Mouse (Mus musculus) urinary bladder, adult 18-20 months (tissue): ENCODE measurements around the gene Maml1.

Experiments used
- DNase-seq, 2 experiments: peaks; one replicate each; pipeline ENCODE4 v3.0.0; 2022; ENCODE audit warnings: low spot score in 2 of 2, mixed read lengths in 2 of 2

The Maml1 gene

DNA sequence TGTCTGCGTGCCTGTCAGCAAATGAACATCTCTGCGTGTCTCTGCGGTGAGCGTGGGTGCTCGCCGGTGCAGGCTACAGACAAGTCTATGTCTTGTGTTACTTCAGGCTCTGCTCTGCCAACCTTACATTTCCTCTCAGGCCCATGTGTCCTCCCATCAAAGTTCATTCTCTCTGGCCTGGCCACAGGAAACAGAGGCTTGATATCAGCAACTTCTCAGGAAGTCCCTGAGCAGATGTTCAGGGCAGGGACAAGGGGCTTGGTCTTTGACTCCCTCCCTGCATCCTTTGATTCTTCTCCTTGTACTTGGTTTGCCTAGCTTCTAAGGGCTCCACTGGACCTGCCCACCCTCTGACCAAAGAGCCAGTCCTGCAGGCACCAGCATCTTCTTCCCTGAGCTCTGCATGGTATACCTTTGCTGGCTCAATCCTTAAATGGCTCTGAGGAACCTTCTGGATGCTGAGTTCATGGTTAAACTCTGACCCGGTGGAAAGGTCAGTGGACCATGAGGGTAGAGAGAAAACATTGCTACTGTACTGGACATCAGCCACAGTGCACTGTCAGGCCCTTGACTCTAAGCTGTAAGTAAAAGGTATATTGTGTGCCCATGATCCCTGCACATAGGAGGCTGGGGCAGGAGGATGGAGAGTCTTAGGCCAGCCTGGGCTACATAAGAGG is 51.7 kb downstream of the Maml1 start:
- no peak for DNase-seq

- no peak for DNase-seq
These were observed 53.0 kb downstream of the Maml1 start for GRCm38 (mm10) chr11:50238821-50239791.

GRCm38 (mm10) chr11:50238324-50238723 is 53.8 kb downstream of the Maml1 start, which contains the start of gene Ltc4s:
Gene Ltc4s (minus strand): TSS chr11:50238616.
- DNase-seq = no peak

- no peak for DNase-seq
These were observed 54.9 kb downstream of the Maml1 start for GRCm38 (mm10) chr11:50236937-50237835.

DNA sequence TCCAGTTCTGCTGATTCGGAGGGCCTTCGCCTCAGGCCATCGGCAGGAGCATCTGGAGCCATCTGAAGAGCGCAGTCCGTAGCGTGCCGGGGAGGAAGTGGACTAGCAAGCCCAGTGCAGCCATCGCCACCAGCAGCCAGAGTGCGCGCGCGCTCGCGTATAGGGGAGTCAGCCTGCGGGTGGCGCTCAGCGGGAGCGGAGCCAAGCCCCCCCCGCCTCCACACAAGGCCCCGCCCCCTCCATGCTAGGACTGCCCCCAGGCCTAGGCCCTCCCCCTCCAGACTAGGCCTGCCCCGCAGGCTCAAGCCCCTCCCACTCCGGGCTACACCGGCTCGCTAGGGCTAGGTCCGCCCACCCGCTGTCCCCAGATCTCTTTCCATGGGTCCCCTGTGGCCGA is 55.6 kb downstream of the Maml1 start:
- peak; percentile 83 to 86 for DNase-seq

DNA sequence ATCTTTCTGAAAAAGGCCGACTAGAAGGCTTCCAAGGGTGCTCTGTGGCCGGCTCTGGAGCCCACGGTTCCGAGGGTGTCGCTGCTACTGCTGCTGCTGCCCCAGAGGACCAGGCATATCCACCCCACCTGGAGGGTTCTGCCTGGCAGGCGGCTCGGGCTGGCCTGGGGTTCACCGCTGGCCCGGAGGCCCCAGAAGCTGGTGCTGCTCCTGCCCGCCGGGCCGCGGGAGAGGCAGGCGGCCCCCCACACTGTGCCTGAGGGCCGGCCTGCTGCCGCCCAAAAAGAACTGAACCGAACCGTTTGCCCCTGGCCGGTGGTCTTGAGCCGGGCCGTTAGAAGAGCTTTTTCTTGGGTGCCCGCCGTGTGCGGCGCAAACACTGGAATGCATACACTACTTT is 57.5 kb downstream of the Maml1 start:
- no peak for DNase-seq

- DNase-seq = no peak
These were observed 58.1 kb downstream of the Maml1 start for GRCm38 (mm10) chr11:50233993-50234392.

- DNase-seq = no peak
These were observed 59.1 kb downstream of the Maml1 start for GRCm38 (mm10) chr11:50233022-50233421.

GRCm38 (mm10) chr11:50231411-50231810 is 60.7 kb downstream of the Maml1 start:
- DNase-seq = no peak

DNA sequence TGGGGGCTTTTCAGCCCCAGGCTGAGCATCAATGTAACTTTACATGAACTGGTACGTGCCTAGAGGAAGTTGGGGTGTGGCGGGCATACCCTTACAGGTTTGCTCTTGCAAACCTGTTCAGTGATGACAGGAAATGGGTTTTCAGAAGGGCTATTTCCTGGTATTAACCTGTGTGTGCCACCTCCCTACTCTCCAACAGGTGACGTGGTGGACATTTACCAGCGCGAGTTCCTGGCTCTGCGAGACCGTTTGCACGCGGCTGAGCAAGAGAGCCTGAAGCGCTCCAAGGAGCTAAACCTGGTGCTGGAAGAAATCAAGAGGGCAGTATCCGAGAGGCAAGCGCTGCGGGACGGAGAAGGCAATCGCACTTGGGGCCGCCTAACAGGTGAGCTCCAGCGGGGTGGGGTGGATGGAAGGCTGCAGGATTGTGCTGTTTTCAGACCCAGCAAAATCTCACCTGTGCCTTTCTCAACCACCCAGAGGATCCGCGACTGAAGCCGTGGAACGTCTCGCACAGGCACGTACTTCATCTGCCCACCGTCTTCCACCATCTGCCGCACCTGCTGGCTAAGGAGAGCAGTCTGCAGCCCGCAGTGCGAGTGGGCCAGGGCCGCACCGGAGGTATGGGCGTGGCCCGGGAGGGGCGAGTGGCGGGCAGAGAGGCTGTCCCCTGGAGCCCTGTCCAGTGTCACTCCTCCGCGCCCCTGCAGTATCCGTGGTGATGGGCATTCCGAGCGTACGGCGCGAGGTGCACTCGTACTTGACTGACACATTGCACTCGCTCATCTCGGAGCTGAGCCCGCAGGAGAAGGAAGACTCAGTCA is 61.4 kb downstream of the Maml1 start:
- DNase-seq = no peak

DNA sequence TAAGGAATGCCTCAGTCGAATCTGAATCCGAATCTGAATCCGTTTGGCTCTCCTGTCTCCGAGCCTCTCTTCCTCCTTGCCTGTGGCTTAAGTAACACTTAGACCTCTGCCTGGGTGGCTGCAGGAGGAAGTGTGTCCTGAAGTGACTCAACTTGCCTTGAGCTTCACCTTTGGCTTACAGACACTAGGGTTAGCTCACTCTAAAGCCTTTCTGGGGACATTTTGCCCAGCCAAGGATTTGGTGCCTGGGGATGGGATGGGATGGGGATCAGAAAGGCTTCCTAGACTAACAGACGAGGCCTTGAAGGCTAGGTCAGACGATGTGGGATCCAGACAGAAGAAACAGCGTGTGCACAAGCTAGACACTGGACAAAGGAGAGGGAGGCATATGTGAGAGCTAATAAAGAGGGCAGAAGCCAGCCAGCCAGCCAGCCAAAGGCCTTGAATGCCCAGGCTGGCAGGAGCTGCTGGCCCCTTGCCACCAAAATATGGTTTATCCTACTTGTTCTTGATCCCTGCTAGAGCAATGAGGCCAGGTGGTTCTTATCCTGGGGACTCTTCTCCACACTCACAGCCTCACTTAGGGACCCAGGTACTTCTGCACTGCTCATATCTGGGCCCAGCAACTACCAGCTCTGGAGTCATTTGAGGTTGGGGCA is 62.7 kb downstream of the Maml1 start:
- no peak for DNase-seq

DNA sequence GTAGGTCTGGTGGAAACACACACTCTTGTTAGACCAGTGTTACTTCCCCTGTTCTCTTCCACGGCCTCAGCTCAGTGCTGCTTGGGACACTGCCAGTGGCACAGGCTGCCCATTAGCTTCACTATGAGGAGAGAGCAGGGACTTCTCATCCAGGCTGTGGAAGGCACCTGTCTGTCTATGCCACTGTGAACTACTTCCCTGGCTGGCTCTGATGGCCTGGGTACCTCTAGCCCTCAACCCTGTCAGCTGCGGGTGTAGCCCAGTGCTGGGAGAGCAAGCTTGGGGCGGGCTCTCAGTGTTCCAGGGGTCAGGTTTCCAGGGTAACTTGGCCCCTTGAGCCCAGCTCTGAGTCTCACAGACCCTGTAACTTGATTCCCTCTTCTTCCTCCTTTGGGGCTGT is 63.3 kb downstream of the Maml1 start:
- no peak for DNase-seq

- no peak for DNase-seq
These were observed 64.4 kb downstream of the Maml1 start for GRCm38 (mm10) chr11:50227736-50228135.

DNA sequence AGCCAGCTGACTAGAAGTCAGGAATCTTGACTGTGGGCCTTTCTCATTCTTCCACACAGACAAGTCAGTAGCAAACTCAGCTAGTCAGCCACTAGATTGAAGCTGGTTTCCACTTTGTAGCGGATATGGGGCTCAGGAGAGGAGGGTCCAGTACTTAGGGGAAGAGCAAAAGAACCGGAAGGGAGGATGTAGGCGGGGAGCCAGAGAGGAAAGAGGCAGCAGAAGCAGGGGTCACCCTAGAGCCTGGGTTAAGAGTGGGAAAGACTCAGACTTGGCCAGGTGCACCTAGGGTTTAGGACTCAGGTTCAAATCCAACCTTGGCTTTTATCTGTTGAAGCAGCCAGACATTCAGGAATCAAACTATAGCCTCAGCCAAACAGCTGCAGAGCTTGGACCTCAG is 64.9 kb downstream of the Maml1 start:
- DNase-seq = no peak

- no peak for DNase-seq
These were observed 65.7 kb downstream of the Maml1 start for GRCm38 (mm10) chr11:50226406-50226805.

- peak; percentile 43 to 58 for DNase-seq
These were observed 66.3 kb downstream of the Maml1 start for GRCm38 (mm10) chr11:50225611-50226378.

- peak; percentile 85 to 87 for DNase-seq
These were observed 67.2 kb downstream of the Maml1 start for GRCm38 (mm10) chr11:50224671-50225530.

- no peak for DNase-seq
These were observed 68.1 kb downstream of the Maml1 start for GRCm38 (mm10) chr11:50223783-50224662.
